Mouse (Mus musculus) hindbrain, postnatal 0 days (tissue): ENCODE measurements around the gene Wnt2. TPM values are rescaled to one million over a fixed set of nuclear protein-coding genes. Genes with fewer than 3 reads are reported as not detected.

ENCODE experiments used
- ATAC-seq: fragments of 200-750 bp; cut with Nextera tagmentation; 2 replicates; pipeline ENCODE4 v1.8.0; 2017; ENCODE audit warnings: mild to moderate bottlenecking, moderate TSS enrichment, moderate library complexity
- DNase-seq: peaks from one replicate; pipeline ENCODE4 v3.0.0-alpha.2; 2015; ENCODE audit warnings: low spot score
- H3K27ac ChIP-seq: fragments of 300-500 bp; sonication (generic); 2 replicates; pipeline ENCODE4 v1.5.1; 2014; ENCODE audit warnings: mild to moderate bottlenecking
- H3K27me3 ChIP-seq: fragments of 300-500 bp; sonication (generic); 2 replicates; pipeline ENCODE4 v1.6.1; 2014; ENCODE audit warnings: low read length, mixed read lengths; ENCODE audit not compliant: insufficient read depth
- H3K36me3 ChIP-seq: fragments of 300-500 bp; sonication (generic); 2 replicates; pipeline ENCODE4 v1.6.1; 2014; ENCODE audit warnings: low read length, mixed read lengths; ENCODE audit not compliant: insufficient read depth
- H3K4me1 ChIP-seq: fragments of 300-500 bp; sonication (generic); 2 replicates; pipeline ENCODE4 v1.6.1; 2014; ENCODE audit warnings: antibody characterized with exemption, low read length, mixed read lengths; ENCODE audit not compliant: insufficient read depth
- H3K4me2 ChIP-seq: fragments of 300-500 bp; sonication (generic); 2 replicates; pipeline ENCODE4 v1.6.1; 2014; ENCODE audit warnings: low read depth, mild to moderate bottlenecking, low read length, moderate library complexity, mixed read lengths
- H3K4me3 ChIP-seq: fragments of 300-500 bp; sonication (generic); 2 replicates; pipeline ENCODE4 v1.5.1; 2014; ENCODE audit warnings: low read length
- H3K9ac ChIP-seq: fragments of 300-500 bp; sonication (generic); replicated peaks from 2 replicates; pipeline ENCODE4 v1.6.1; 2014; ENCODE audit warnings: mild to moderate bottlenecking, low read length, moderate library complexity, mixed read lengths
- H3K9me3 ChIP-seq: fragments of 300-500 bp; sonication (generic); 2 replicates; pipeline ENCODE4 v1.6.1; 2016; ENCODE audit warnings: low read length, mixed read lengths
- CTCF ChIP-seq: IDR thresholded peaks from 2 replicates; pipeline ENCODE4 v1.5.1; 2016; ENCODE audit warnings: antibody characterized with exemption, control low read depth, low read depth
- WGBS: fragments of 180-500 bp; shearing (Covaris S2); extraction: QIAGEN DNeasy Blood & Tissue Kit; methylation state at CpG from one replicate; pipeline ENCODE4 v1.1.7; 2014; 5-methylcytosine and 5-hydroxymethylcytosine counted together
- polyA plus RNA-seq: library from polyadenylated mRNA; unstranded; fragments of >200 nt; fragmentation: Nextera tagmentation; extraction: Ambion mirVana; gene quantifications from 2 replicates; pipeline ENCODE4 v1.2.1, GENCODE M21; 2015
- total RNA-seq: library from RNA; depleted of rRNA; stranded (reverse); fragments of >200 nt; gene quantifications from 2 replicates; pipeline ENCODE4 v1.2.3, GENCODE M21; 2014; rRNA removed

Wnt2 gene
- 1.2 TPM in 1 of 2 replicates, not detected in the other for total RNA-seq
- polyA plus RNA-seq, result 0.33 TPM in 2 replicates

DNA sequence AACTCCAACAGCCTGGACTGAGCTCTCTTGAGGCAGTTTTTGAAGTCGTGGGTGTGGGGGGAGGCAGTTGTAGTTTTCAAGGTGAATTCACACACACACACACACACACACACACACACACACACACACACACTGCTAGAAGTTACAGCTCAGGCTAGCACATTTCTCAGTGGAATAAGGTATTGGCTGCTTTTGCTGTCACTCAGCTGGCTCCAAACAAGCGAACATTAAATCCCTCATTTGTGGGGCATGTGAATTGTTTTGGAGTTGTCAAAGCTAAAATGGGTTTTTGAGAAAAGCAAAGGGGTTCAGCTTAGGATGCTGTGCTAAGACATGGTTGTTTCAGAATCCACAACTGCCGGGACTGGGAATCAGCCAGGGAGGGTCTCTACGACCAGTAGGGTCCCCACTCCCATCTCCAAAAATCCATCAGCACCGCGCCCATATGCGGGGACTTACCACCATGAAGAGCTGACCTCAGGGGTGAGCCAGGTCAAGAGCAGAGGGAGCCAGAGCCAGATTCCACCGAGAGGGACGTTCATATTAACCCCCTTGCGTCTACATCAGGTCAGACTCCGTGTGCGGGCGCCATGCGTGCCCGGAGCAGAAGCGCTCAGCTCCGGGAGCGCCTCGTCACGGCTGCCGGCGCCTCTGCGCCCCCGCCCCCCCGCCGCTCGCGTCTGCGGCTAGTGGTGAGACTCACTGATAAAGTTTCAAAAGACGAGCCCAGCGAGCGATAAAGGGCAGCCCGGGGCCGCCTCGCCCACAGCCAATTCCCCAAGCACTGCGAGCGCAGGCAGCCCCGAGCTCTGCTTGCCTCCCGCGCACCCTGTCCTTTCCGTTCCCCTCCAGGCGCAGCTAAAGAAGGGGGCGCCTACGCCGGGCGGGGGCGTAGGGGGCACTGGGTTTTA is at the start of gene Wnt2:
Wnt2 (minus strand) TSS at position 840 of the 911 bp plus-strand sequence.
- Histone ChIP-seq H3K9ac (peak within 1 kb of the TSS; percentile 28; the same call in 1 of the 2 replicates), H3K36me3 (no peaks in the 10 kb centered on the region), H3K4me3 (peak within 1 kb of the TSS; percentile 44), H3K27ac (no peak within 1 kb of the TSS), H3K9me3 (no peaks in the 10 kb centered on the region), H3K27me3 (peaks cover 18% of the 10 kb centered on the region; the same call in 1 of the 2 replicates), H3K4me1 (peaks cover 13% of the 10 kb centered on the region; the same call in 1 of the 2 replicates), H3K4me2 (peak within 1 kb of the TSS; percentile 85)
- DNase-seq, result peak; percentile 30
- ATAC-seq, result peak; percentile 58
- no peak for TF ChIP-seq CTCF
- 1% methylated on average over 45 of the region's 47 CpGs for WGBS

- Histone ChIP-seq H3K9me3 (no peaks in the 10 kb centered on the region), H3K27me3 (no peaks in the 10 kb centered on the region), H3K4me2 (no peak overlapping the region), H3K36me3 (no peaks in the 10 kb centered on the region), H3K27ac (no peak overlapping the region), H3K9ac (no peak overlapping the region), H3K4me1 (no peaks in the 10 kb centered on the region), H3K4me3 (no peak overlapping the region)
- TF ChIP-seq CTCF, result peak; percentile 75
- ATAC-seq (no peak), DNase-seq (peak; percentile 66)
- 23% methylated on average over 1 of the region's 1 CpGs for WGBS
These were observed 48.2 kb upstream of the Wnt2 start for GRCm38 (mm10) chr6:18078615-18079014.

DNA sequence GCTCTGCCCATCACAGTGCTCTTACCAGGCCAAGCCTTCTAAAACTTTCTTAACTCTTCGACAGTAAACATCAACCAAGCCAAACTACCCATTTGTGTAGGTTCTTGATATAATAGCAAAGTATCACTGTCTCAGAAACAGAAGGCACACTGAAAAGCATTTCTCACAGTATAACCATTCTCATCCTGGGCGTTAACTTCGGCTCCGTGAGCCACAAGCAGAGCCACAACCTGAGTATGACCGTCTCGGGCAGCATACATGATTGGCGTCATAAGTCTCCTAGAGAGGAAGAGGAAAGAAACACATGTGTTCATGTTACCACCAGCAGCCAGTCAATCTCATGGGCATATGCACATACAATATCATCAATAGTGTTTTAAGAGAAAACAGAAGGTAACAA is 46.6 kb upstream of the Wnt2 start:
- ATAC-seq (no peak), DNase-seq (no peak)
- no peaks in the 10 kb centered on the region for H3K4me1 ChIP-seq
- 80% methylated on average over 7 of the region's 7 CpGs for WGBS
- no peak overlapping the region for H3K4me3 ChIP-seq
- H3K9ac ChIP-seq, result no peak overlapping the region
- H3K4me2 ChIP-seq, result no peak overlapping the region
- no peaks in the 10 kb centered on the region for H3K36me3 ChIP-seq
- no peaks in the 10 kb centered on the region for H3K27me3 ChIP-seq
- H3K27ac ChIP-seq, result no peak overlapping the region
- H3K9me3 ChIP-seq, result no peaks in the 10 kb centered on the region
- no peak for TF ChIP-seq CTCF

DNA sequence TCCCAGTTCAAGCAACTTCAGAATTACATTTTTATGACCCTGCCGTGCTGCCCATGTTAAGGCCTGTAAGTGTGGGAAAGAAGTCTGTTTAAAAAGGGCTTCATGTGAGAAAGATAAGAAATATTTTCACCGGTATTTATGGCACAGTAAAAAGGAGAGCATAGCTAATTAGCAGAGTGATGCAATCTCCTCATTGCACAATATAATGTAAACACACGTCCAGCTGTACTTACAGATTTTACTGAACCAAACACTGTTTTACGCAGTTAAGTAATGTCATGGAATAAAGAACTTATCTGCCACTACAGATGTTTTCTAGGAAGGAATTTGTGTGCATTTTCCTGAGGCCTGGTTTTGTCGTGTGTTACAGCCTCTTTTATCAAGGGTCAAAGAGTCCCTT is 46.2 kb upstream of the Wnt2 start:
- WGBS, result 77% methylated on average over 5 of the region's 5 CpGs
- ATAC-seq, result no peak
- no peaks in the 10 kb centered on the region for H3K9me3 ChIP-seq
- H3K4me1 ChIP-seq, result no peaks in the 10 kb centered on the region
- no peak overlapping the region for H3K4me3 ChIP-seq
- no peaks in the 10 kb centered on the region for H3K27me3 ChIP-seq
- DNase-seq, result no peak
- no peak overlapping the region for H3K4me2 ChIP-seq
- no peak for TF ChIP-seq CTCF
- H3K27ac ChIP-seq, result no peak overlapping the region
- H3K9ac ChIP-seq, result no peak overlapping the region
- no peaks in the 10 kb centered on the region for H3K36me3 ChIP-seq

DNA sequence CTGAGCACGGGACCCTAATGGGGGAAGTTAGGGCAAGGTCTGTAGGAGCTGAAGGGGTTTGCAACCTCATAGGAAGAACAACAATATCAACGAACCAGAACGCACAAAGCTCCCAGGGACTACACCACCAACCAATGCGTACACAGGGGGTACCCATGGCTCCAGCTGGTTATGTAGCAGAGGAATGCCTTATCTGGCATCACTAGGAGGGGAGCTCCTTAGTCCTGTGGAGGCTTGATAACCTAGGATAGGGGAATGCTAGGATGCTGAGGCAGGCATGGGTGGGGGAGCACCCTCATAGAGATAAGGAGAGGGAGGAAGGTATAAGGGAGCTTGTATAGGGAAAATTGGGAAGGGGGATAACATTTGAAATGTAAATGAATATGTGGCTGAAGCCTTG is 27.5 kb upstream of the Wnt2 start:
- H3K9ac ChIP-seq, result no peak overlapping the region
- H3K4me3 ChIP-seq, result no peak overlapping the region
- DNase-seq, result no peak
- no peaks in the 10 kb centered on the region for H3K27me3 ChIP-seq
- no peak overlapping the region for H3K4me2 ChIP-seq
- no peaks in the 10 kb centered on the region for H3K9me3 ChIP-seq
- WGBS, result 91% methylated on average over 4 of the region's 4 CpGs
- H3K36me3 ChIP-seq, result no peaks in the 10 kb centered on the region
- no peaks in the 10 kb centered on the region for H3K4me1 ChIP-seq
- no peak for ATAC-seq
- TF ChIP-seq CTCF, result no peak
- H3K27ac ChIP-seq, result no peak overlapping the region

DNA sequence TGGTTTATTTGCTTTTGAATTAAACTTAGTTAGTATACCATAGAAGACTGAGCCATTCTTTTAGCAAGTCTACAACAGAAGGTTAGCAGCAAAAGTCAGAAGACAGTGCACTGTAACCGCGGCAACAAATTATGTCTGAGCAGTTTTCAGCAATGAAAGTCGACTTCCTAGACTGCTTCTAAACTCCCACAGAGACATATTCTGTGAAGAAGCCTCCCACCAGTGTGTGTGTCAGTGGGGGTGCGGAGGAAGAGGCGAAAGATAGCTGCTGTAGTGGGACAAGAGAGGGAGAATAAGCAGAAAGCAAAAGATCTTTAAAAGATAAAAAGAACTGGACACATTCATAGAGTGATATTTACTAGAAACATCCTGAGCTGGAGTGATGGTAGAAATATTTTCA is 21.3 kb upstream of the Wnt2 start:
- no peaks in the 10 kb centered on the region for H3K27me3 ChIP-seq
- no peaks in the 10 kb centered on the region for H3K9me3 ChIP-seq
- no peaks in the 10 kb centered on the region for H3K36me3 ChIP-seq
- DNase-seq (no peak), ATAC-seq (no peak)
- no peak overlapping the region for H3K4me3 ChIP-seq
- H3K27ac ChIP-seq, result no peak overlapping the region
- 29% methylated on average over 5 of the region's 5 CpGs for WGBS
- H3K4me1 ChIP-seq, result no peaks in the 10 kb centered on the region
- H3K9ac ChIP-seq, result no peak overlapping the region
- no peak overlapping the region for H3K4me2 ChIP-seq
- no peak for TF ChIP-seq CTCF

DNA sequence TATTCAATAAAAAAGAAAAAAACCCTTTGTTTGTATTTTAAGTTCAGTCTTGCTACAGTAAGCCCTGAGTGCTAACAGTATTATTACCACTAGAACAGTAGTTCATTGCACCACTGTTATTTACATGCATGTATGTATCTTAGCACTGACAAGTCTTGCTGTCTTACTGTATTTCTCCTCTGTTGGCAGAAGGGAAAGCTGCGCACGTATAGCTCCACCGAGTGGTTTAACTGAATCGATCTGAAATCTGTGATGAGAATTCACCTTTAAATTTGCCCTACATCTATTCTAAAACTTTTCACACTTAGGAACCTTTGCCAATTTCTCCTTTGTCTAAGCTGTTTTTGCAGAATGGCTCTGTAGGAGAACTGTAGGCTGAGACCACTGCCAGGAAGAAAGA is 13.9 kb upstream of the Wnt2 start:
- H3K27ac ChIP-seq, result no peak overlapping the region
- H3K9ac ChIP-seq, result no peak overlapping the region
- no peak overlapping the region for H3K4me3 ChIP-seq
- no peak overlapping the region for H3K4me2 ChIP-seq
- 72% methylated on average over 4 of the region's 4 CpGs for WGBS
- no peak for ATAC-seq
- no peaks in the 10 kb centered on the region for H3K9me3 ChIP-seq
- no peaks in the 10 kb centered on the region for H3K27me3 ChIP-seq
- H3K36me3 ChIP-seq, result no peaks in the 10 kb centered on the region
- TF ChIP-seq CTCF, result no peak
- no peak for DNase-seq
- H3K4me1 ChIP-seq, result no peaks in the 10 kb centered on the region
